Mouse (Mus musculus): Measurements from ENCODE around the gene Gna13. TPM values are rescaled to one million over a fixed set of nuclear protein-coding genes. Genes with fewer than 3 reads are reported as not detected.
"Not testable (repeated sequence)": the region's sequence is repeated elsewhere in the genome, so short reads cannot be mapped to it uniquely, and the experiment has no call there.

The Gna13 gene
- total RNA-seq (2021): 10 to 100 TPM; 24.3 to 32.4 TPM
- long read RNA-seq, experiment 1, full-length matches to known transcripts: 25 of 31 reads
- long read RNA-seq, experiment 1, partial matches to known transcripts: 1 of 31 reads
- long read RNA-seq, experiment 1, other reads (novel, unspliced or antisense): 5 of 31 reads
- long read RNA-seq, experiment 2, full-length matches to known transcripts: 24 of 30 reads
- long read RNA-seq, experiment 2, partial matches to known transcripts: 3 of 30 reads
- long read RNA-seq, experiment 2, other reads (novel, unspliced or antisense): 3 of 30 reads

DNA sequence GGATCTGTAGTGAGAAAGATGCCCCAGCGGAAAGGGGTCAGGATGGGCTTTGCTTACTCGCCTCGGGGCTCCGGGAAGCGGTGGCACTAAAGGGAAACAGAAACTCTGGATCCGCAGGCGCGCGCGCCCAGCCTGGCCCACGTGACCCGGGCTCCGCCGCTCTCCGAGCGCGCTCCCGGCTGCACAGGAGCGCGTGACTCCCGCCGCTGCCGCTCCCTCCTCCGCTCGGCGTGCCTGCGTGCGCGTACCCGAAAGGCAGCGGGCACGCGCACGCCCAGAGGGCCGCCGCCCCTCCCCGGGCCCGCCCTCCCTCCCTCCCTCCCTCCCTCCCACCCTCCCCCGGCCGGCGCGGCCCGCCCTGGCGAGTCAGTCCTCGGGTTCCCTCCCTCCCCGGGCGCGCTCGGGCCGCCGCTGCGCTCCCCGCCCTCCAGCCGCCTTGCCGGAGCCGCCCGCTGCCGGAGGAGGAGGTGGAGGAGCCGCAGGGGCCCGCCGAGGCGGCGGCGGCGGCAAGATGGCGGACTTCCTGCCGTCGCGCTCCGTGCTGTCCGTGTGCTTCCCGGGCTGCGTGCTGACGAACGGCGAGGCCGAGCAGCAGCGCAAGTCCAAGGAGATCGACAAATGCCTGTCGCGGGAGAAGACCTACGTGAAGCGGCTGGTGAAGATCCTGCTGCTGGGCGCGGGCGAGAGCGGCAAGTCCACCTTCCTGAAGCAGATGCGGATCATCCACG, at the start of gene Gna13:
Gene Gna13, plus strand, starts transcription at position 369 of the 728 bp plus-strand sequence.
- peak; percentile 91 for DNase-seq (ENCODE audit: low spot score)

DNA sequence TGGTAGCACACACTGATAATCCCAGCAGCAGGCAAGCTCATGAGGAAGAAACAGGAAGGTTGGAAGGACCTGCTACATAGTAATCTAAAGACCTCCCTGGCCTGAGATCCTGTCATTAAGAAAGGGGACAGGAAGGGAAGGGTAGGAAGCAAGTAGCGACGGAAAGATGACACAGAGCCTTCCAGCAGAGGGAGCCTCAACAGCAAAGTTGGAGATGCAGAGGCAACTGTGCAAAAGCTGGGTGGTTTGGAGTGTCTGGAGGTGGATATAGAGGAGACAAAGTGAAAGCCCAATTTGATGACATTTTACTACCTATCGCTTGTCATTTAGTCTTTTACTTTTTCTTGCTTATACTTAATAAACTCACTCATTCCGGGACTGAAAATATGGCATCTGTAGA, 45.7 kb upstream of the Gna13 start:
- DNase-seq (ENCODE audit: low spot score): peak; percentile 36

DNA sequence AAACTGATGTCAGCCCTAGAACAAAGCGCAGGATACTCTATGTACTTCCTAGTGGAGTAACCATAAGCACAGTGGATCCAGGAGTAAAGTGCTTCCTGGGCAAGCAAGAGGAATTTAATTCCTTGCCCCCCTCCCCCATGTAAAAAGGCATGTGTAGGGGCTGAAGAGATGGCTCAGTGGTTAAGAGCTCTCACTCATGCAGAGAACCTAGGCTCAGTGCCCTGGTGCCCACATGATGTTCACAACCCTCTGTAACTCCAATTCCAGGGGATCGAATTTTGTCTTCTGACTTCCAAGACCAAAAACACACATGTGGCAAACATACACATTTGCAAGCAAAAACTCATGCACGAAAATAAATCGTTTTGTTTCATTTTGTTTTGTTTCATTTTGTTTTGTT, 43.2 kb upstream of the Gna13 start:
- no peak for DNase-seq (ENCODE audit: low spot score)

DNA sequence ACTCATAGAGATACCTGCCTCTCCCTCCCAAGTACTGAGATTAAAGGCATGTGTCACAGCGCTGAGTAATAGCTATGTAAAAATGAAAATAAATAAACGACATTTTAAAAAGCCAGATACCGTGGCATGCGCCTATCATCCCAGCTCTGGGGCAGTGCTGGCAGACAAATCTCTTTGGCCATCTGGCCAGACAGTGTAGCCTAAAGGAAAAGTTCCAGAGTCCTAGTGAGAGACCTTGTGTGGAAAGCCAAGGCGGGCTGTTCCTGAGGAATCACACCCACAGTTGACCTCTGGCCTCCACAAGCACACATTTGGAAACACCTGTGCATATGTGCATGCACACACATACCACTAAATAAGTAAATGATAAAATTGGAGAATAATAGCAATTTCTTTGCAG, 42.7 kb upstream of the Gna13 start:
- no peak for DNase-seq (ENCODE audit: low spot score)

DNA sequence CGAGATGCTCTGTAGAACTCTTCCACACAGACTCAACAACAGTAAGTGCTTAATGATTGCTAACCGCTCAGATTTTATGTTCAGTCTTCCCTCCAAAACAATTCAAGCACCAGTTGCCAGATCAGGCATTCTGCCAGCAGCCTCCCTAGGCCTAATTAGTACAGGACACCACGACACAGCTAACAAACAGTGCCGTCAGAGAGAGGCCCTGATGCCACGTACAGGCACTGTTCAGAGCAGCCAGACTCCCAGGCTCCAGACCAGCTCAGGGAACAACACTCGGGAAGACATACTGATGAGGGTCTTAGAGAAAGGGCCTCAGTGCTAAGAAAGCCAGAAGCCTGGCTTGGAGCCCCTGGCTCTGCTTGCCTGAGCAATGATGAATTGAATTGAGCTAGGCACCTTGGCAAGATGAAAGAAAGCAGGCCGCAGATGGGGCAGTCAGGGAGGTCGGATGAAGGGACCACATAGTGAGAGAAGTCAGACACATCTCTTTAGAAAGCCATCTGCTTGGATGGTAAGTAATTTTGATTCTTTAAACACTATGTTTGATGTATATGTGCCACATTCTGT, 42.2 kb upstream of the Gna13 start:
- DNase-seq (ENCODE audit: low spot score): no peak

DNA sequence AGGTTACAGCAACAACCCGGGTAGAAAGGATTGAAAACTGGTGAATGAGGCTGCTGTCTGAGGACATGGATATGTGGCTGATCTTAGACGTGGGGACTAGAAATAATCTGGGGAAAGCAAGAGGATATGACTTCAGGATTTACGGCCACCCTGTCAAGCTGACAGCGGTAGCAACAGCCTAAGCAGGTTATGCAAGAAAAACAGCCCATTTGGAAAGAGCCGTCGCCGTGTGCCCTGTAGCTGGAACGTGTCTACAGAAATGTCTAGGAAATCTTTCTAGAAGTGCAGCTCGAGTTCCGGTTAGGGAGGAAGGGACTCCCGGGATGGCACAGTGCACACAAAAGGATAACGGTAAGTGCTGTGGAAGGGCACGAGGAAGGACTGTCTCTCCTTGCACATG, 36.4 kb upstream of the Gna13 start:
- no peak for DNase-seq (ENCODE audit: low spot score)

DNA sequence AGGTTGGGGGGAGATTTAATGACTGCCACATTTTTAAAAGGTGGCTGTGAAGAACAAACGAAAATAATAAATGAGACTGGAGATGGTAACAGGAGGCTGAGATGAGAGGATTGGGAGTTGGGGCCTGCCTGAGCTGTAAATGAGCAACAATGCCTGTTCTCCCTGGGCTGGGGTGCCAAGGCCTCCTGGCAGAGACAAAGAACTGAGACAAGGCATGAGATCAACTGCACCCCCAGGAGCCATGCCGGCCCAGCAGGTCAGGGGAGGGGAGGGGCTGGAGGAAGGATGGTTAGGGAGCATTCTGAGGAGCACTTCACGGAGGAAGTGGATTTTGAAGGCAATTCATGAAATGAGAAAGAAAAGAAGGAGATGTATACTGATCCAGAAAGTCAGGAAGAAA, 35.2 kb upstream of the Gna13 start:
- DNase-seq (ENCODE audit: low spot score): no peak

DNA sequence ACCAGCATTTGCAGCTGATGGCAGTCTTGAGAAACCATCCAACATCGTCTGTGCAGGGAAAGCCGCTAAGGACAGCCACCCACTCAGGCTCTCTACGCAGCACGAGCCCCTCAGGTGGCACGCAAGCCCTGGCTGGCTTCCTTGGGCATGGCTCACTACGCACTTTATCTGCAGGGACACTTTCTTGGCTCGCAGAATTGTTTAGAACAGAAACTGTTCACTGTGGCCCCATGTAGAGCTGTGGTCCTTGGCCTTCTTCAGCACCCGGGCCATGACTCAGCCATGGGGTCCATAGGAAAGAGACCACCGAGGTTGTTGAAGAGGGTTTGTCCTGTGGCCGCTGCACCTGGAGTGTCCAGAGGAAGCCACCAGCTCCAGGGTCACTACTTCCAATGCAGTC, 34.7 kb upstream of the Gna13 start:
- no peak for DNase-seq (ENCODE audit: low spot score)

DNA sequence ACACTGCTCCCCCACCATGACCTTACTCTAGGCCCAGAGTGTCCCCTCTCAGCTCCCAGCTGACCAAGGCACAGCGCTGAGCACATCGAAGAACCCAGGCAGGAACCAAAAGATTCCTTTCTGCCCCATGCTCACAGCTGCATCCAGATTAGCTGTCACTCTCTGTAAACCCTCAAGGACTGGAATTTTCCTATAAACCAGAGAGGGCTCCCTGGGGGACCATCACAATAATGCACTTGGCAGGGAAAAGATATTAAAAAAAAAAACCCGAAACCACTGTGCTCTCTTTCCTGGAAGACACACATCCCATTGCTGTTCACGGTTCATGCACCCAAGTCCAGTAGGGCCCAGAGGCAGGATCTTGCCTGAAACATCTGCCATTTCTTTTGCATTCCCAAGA, 33.3 kb upstream of the Gna13 start:
- no peak for DNase-seq (ENCODE audit: low spot score)

DNA sequence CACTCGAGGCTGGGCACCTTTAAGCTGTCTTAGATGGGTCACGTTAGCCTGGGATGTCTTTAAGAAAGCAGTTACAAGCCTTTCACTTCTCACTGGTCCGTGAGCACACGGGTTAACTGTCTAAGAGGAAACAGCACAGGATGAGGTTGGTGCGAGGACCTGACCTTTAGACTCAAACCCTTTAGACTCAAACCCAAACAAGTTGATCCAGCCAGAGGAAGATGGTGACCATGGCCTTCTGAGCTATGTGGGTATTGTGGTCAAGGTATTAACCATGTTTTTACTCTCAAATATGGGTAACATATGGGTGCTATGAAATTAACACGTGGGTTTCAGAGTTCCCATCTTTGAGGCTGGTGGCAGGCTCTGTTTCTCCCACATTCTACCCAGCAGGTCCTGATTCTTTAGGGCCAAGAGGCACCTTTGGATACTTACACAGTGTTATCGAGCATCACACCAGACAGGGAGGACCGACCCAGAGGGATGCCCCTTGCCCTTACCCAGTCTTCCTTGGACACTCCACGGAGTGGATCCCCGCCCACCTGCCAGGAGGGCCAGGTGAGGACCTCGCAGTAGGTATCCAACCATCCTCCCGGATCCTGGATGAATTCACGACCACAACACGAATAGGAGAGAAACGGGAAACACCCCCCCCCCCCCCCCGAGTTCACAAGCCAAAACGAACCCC, 31.8 kb upstream of the Gna13 start:
- no peak for DNase-seq (ENCODE audit: low spot score)

DNA sequence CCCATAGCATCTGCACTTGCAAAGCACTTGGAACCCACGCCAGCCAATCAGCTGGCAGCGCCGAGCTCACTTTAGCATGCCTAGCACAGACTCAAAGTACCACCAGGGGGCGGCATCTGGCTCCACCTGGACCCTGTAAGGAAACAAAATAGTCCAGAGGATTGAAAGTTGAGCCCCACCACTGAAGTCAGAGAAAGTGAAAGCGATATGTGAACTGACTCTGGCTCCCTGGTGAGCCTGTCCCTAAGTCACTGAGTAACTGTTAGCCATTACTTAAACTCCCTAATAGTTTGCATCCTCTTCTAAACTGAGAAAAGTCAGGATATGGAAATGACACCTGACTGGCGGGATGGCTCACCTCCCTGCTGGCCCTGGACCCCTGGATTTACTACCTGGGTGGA, 31.2 kb upstream of the Gna13 start:
- peak; percentile 96 for DNase-seq (ENCODE audit: low spot score)

DNA sequence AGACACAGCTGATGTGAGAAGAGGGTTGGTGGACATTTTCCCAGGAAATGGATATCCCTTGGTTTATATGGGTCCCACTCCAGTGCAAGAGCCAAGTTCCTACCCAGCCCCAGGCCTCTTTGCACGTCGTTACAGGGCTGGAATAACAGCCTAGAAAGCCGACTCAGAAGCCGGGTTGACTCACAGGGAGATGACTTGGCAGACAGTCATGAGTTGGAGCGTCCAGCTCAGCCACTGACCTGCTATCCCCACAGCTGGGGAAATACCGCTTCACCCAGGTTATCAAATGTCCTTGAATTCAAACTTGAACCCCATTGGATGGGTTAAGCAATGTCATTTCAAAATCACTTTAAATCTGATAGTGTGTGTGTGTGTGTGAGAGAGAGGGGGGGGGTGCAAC, 29.9 kb upstream of the Gna13 start:
- DNase-seq (ENCODE audit: low spot score): peak; percentile 78

DNA sequence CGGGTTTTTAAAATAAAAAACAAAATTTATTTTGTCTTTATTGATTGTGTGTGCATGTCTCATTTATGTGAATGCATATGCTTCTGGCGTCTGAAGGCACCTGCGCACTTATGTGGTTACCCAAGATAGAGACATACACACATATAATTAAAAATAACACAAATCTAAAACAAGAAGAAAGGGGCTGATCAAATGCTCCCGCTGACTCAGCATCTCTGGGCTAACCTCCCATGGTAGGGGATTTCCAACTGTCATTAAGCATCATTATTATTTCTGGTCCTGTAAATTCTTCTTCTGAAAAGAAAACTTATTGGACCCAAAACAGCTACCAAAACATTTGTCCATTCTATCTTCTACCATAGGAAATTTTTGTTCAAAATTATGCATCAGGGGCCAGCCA, 27.9 kb upstream of the Gna13 start:
- no peak for DNase-seq (ENCODE audit: low spot score)

DNA sequence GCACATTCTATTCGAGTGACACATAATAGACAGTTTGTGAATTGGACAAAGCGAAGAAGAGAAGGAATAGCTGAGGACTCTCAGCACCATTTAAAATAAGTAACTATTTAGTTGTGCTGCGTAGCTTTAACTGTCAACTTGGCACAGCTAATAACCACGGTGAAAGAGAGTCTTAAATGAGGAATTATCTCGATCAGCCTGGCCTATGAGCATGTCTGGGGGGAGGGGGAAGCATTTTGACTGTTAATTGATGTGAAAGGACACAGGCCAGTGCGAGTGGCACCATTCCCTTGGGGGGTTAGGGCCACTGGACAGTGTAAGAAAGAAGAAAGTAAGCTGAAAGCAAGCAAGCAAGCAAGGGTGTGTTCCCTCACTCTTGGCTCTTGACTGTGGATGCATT, 26.7 kb upstream of the Gna13 start:
- no peak for DNase-seq (ENCODE audit: low spot score)

DNA sequence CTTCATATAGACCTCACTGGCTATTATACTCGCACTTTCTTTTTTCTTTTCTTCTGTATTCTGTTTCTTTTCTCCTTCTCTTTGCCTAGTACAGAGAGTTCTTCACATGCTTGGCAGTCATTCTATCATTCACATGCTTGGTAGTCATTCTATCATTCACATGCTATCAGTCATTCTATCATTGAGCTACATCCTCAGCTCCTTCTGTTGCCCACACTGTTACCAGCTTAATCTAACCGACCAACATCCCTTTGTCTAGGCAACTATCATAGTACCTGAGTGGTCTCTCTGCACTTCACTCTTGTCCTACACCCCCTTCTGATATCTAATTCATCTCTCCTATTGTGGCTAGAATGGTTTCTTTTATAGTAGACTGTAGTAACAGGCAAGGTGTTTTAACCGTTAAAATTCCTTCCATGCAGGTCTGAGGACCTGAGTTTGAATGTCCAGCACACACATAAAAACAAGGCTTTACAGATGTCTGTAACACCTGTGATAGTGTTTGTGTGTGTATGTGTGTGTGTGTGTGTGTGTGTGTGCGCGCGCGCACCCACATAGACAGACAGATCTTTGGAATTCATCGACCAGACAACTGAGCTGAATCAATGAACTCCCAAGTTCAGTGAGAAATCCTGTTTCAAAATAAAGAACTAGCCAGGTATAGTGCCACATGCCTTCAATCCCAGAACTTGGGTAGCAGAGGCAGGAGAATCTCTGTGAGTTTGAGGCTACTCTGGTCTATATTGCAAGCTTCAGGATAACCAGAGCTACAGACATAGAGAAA, 23.3 kb upstream of the Gna13 start:
- DNase-seq (ENCODE audit: low spot score): no peak

DNA sequence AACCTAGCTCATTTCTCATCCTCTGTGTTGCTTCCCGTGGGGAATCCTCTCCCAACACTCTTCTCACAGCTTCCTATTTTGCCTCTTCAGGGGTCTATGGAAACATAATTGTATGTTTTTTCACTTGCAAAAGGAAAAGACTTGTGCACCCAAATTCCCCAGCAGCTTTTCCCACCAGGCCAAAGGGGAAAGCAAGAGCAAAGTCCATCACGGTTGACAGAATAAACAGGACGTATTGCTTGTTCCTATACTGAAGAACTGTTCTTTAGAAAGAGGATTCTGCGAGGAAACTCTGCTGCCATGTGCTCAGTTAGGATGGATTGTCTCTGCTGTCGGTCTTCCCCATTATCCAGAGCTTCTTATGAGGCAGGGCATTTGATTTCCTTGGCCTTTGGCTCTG, 22.1 kb upstream of the Gna13 start:
- no peak for DNase-seq (ENCODE audit: low spot score)

DNA sequence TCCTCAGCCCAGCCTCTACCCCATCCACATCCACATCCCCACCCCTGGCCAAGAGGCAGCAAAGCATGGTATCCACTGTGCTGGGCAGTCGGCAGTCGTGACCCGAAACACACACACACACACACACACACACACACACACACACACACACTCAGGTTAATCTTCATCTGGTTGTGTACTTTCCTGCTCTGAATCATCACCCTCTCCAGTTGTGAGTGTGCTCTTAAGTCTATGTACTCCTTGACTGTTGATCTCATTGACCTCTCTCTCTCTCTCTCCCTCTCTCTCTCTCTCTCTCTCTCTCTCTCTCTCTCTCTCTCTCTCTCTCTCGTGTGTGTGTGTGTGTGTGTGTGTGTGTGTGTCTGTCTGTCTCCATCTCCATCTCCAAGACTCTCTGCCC, 20.0 kb upstream of the Gna13 start:
- not testable (repeated sequence) for DNase-seq (ENCODE audit: low spot score)

DNA sequence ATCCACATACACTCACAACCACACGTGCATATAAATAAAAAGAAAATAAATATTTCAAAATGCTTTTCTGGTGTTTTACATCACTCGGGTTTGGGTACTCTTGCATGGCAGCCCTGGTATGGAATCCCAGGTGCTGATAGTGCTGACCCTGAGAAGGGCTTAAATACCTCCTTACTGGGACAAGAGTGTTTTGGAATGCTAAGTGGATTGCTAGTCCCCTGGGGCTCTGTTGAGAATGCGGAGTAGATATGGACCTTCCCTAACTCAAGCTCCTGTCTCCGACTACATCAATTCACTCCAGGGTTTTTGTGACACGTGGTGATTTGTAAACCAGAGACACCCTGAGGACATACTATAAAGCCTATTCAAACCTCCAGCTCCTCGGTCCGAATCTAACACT, 19.1 kb upstream of the Gna13 start:
- DNase-seq (ENCODE audit: low spot score): no peak

DNA sequence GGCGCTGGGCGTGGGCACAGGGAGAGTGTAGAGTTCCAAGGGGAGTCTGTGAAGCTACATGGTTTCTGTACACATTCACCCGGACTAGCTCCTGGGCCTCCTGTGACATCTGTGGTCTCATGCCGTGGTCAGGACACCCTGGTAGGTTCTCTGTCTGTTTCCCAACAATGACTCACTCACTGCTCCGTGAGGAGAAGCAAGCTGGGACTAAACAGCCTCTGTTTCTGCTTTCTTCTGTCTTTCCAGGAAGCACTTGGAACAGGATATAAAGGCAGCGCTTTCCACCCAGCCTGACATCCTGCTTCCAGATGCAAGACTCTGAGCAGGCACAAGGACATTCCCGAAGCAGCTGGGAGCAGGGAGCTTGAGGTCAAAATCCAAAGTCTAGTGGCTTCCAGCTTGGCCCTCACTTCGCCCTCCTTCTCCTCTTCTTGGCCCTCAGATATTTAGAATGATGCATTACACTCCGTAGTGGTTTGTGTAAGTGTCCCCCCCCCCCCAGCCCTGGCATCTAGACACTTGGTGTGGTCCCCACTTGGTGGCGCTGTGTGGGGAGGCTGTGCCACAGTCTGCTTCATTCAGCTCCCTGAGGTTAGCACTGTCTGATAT, 18.5 kb upstream of the Gna13 start:
- DNase-seq (ENCODE audit: low spot score): peak; percentile 48

DNA sequence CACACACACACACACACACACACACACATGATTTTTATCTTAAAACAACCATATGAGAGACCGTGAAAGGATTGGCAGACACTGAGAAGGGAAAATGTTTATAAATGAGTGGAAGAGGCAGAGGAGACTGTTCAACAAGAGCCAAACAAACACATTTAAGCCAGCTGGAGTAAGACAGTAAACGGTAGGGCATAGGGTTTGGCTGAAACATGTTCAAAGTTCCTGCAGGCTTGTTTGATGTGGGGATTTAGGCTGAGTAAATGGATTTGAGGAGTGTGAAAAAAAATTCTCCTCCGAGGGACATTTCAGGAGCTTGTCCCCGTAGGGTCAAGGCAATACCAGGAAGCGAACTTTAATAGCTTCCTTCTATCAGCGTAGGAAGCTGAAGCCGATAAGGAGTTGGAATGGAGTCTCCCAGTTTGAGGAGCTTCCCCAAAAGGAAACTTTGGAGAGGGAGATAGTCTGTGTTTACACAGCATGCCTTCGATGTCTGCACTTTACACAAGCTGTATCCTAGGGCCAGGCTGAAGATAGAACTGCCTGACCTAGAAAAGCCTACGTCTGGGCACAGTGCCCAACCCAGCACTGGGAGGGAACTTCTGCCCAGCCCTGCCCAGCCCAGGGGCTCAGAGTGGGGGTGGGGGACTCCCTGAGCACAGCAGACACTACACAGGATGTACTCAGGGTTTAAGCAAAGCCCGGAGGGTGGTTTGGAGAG, 15.2 kb upstream of the Gna13 start:
- DNase-seq (ENCODE audit: low spot score): peak; percentile 87

DNA sequence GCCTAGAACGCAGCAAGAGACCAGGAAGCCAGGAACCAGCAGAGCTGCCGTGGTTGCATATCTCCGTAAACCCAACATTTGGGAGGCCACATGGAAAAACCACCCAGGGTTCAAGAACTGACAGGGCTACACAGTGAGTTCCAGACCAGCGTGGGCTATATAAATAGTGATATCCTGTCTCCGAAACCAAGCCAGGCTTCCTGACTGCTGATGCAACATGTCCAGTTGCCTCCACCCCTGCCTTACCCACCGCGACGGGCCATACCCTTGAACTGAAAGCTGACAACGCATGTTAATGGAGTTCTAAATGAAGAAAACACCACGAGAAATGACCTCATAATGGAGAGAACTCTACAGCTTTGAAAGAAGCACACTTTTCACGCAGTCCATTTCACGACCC, 14.2 kb upstream of the Gna13 start:
- no peak for DNase-seq (ENCODE audit: low spot score)

All from gastrocnemius, adult 18-20 months (tissue).